ENCODE assay signal across 13 mouse cellular contexts in the genomic region with DNA sequence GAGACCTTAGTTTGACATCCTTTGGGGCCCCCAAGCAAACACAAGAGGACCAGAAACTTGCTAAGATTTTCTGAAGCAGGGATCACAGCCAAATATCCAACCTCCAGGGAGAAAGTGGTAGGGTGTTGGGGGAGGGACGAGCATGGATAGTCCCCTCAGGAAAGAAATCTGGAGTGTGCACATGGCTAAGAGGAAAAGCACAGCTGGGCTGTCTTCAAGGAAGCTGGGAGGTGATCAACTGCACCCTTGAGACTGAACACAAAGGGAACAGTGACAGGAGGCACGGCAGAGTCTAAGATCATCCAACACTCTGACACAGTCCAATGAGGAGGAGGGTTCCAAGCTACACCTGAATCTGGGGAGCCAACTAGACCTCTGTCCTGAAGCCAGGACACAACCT. TPM values are rescaled to one million over a fixed set of nuclear protein-coding genes. Genes with fewer than 3 reads are reported as not detected.
DNase-seq lines count a peak whose midpoint lies in the region; ATAC-seq and TF ChIP-seq lines count a peak whose summit lies in the region.
"Had no signal": no experiment of that assay in that cellular context is flagged by ENCODE, and none has a peak within 500 bp of the region (broad histone marks: within the 10 kb centered on the region; RNA-seq: fewer than 3 reads in every experiment).

No protein-coding gene starts in this region.

- no peaks in the 10 kb centered on the region for H3K27me3 ChIP-seq in lung, embryonic 14.5 days (ENCODE audit: insufficient read depth, low read length)
- no peaks in the 10 kb centered on the region for H3K27me3 ChIP-seq in embryonic facial prominence, embryonic 14.5 days (replicated peaks; ENCODE audit: control insufficient read depth, insufficient read depth, low read length)
- no peaks in the 10 kb centered on the region for H3K27me3 ChIP-seq in intestine, postnatal 0 days (replicated peaks; ENCODE audit: control insufficient read depth, insufficient read depth, low read length)
- H3K27me3 ChIP-seq: limb, embryonic 15.5 days had no signal

- no peak overlapping the region for H3K4me2 ChIP-seq in lung, embryonic 14.5 days
- no peak overlapping the region for H3K4me2 ChIP-seq in embryonic facial prominence, embryonic 14.5 days (ENCODE audit: low read depth, low read length)
- 0 out of 2 replicates have a peak overlapping the region, but pooled peaks have one; percentile 13 for H3K4me2 ChIP-seq in intestine, postnatal 0 days (replicated peaks; ENCODE audit: low read depth)
- H3K4me2 ChIP-seq: limb, embryonic 15.5 days had no signal

- H3K4me3 ChIP-seq in lung, embryonic 14.5 days (ENCODE audit: low read depth, low read length) = no peak overlapping the region
- H3K4me3 ChIP-seq in embryonic facial prominence, embryonic 14.5 days (ENCODE audit: low read depth, low read length) = no peak overlapping the region
- H3K4me3 ChIP-seq in intestine, postnatal 0 days (ENCODE audit: low read depth, low read length) = no peak overlapping the region
- H3K4me3 ChIP-seq: limb, embryonic 15.5 days had no signal

- DNase-seq in heart, adult 18-20 months = peak; percentile 51 to 59
- no peak for DNase-seq in heart, postnatal 36 days
- DNase-seq in lung, embryonic 14.5 days = peak; percentile 58
- DNase-seq in lung, postnatal 4 days = no peak
- no peak for DNase-seq in embryonic facial prominence, embryonic 14.5 days (ENCODE audit: low spot score)
- no peak for DNase-seq in left cerebral cortex, adult 11 months (ENCODE audit: low spot score)
- no peak for DNase-seq in cerebellum, adult 8-10 months
- DNase-seq: adrenal gland, postnatal 25 days; B cell, adult 2 months; thymus, postnatal 14 days had no signal

- intact Hi-C loops in heart, postnatal 36 days (cut with DNase I) = loop anchor here (5.0 kb wide), 1 partner anchor 141 kb away; no protein-coding TSS in a partner anchor

- H3K9me3 ChIP-seq in lung, embryonic 14.5 days (ENCODE audit: low read depth, low read length) = no peaks in the 10 kb centered on the region
- no peaks in the 10 kb centered on the region for H3K9me3 ChIP-seq in embryonic facial prominence, embryonic 14.5 days (ENCODE audit: control insufficient read depth, low read length)
- H3K9me3 ChIP-seq in intestine, postnatal 0 days (ENCODE audit: control insufficient read depth) = no peaks in the 10 kb centered on the region
- H3K9me3 ChIP-seq: limb, embryonic 15.5 days had no signal

- no peak overlapping the region for H3K9ac ChIP-seq in lung, embryonic 14.5 days
- no peak overlapping the region for H3K9ac ChIP-seq in embryonic facial prominence, embryonic 14.5 days (ENCODE audit: low read depth, low read length)
- H3K9ac ChIP-seq in intestine, postnatal 0 days (ENCODE audit: low read depth, low read length) = no peak overlapping the region
- H3K9ac ChIP-seq: limb, embryonic 15.5 days had no signal

- peak overlapping the region; percentile 31; the same call in 1 of the 2 replicates for H3K27ac ChIP-seq in lung, embryonic 14.5 days (ENCODE audit: low read depth)
- no peak overlapping the region for H3K27ac ChIP-seq in embryonic facial prominence, embryonic 14.5 days (replicated peaks; ENCODE audit: low read depth, low read length)
- H3K27ac ChIP-seq in intestine, postnatal 0 days (ENCODE audit: low read depth, low read length) = no peak overlapping the region
- H3K27ac ChIP-seq: kidney, postnatal 0 days; limb, embryonic 15.5 days had no signal

- peaks cover 68% of the 10 kb centered on the region for H3K4me1 ChIP-seq in lung, embryonic 14.5 days (ENCODE audit: insufficient read depth)
- peaks cover 37% of the 10 kb centered on the region for H3K4me1 ChIP-seq in embryonic facial prominence, embryonic 14.5 days (ENCODE audit: control insufficient read depth, insufficient read depth, low read length)
- peaks cover 27% of the 10 kb centered on the region for H3K4me1 ChIP-seq in intestine, postnatal 0 days (replicated peaks; ENCODE audit: control insufficient read depth, insufficient read depth, low read length)

- peak; percentile 39 for ATAC-seq in lung, embryonic 14.5 days (ENCODE audit: insufficient read depth)
- ATAC-seq in embryonic facial prominence, embryonic 14.5 days (ENCODE audit: low read depth) = peak; percentile 49; the same call in 1 of the 2 replicates
- no peak for ATAC-seq in intestine, postnatal 0 days

- TF ChIP-seq CTCF in lung, embryonic 14.5 days (IDR thresholded peaks at IDR 0.05; ENCODE audit: low read depth) = no peak
- TF ChIP-seq CTCF in intestine, postnatal 0 days (IDR thresholded peaks at IDR 0.05; ENCODE audit: low read depth) = no peak

- H3K36me3 ChIP-seq in lung, embryonic 14.5 days (ENCODE audit: insufficient read depth) = peaks cover 22% of the 10 kb centered on the region; the same call in 1 of the 2 replicates
- H3K36me3 ChIP-seq in embryonic facial prominence, embryonic 14.5 days (ENCODE audit: control insufficient read depth, insufficient read depth, low read length) = no peaks in the 10 kb centered on the region
- H3K36me3 ChIP-seq in intestine, postnatal 0 days (ENCODE audit: control insufficient read depth, insufficient read depth) = 0 out of 2 replicates have a peak, but pooled peaks cover 12% of the 10 kb centered on the region
- H3K36me3 ChIP-seq: limb, embryonic 15.5 days had no signal

- WGBS in lung, embryonic 14.5 days = 25% methylated on average over 2 of the region's 2 CpGs
- 38% methylated on average over 2 of the region's 2 CpGs for WGBS in embryonic facial prominence, embryonic 14.5 days
- 23% methylated on average over 2 of the region's 2 CpGs for WGBS in intestine, postnatal 0 days

RNA-seq across cellular contexts. Expression of a gene that starts 13.7 kb away (rescaled TPM):
- 10 to 100 TPM; 23.8 to 31.7 TPM for total RNA-seq in heart, adult 18-20 months (2021)
- 10 to 100 TPM; 33.4 to 38.9 TPM for total RNA-seq in heart, postnatal 36 days (2021)
- polyA plus RNA-seq in lung, embryonic 14.5 days (2014; fragmentation: Nextera tagmentation; extraction: Ambion mirVana) = 71.9 and 86.2 TPM in 2 replicates
- 33.0 and 34.6 TPM in 2 replicates for polyA plus RNA-seq in embryonic facial prominence, embryonic 14.5 days (2014; fragmentation: Nextera tagmentation; extraction: Ambion mirVana)
- 28.7 and 29.3 TPM in 2 replicates for polyA plus RNA-seq in intestine, postnatal 0 days (2015; fragmentation: Nextera tagmentation; extraction: Ambion mirVana)

Comparison
In these comparisons a context has a peak if more than half of its experiments do, and no peak if none do; other contexts are left out.
1. DNase-seq: peak in heart, adult 18-20 months (2 of 2) and lung, embryonic 14.5 days (single experiment); none in heart, postnatal 36 days (0 of 2), lung, postnatal 4 days (0 of 2), embryonic facial prominence, embryonic 14.5 days (single experiment), left cerebral cortex, adult 11 months (single experiment) and cerebellum, adult 8-10 months (single experiment).